Mouse (Mus musculus) hindbrain, embryonic 14.5 days (tissue): ENCODE data around the gene Baiap2. TPM values are rescaled to one million over a fixed set of nuclear protein-coding genes. Genes with fewer than 3 reads are reported as not detected.
A peak's percentile ranks its signal among the peaks of the same experiment; 100 is the strongest.

Source experiments
- ATAC-seq: fragments of 200-750 bp; cut with Nextera tagmentation; 2 replicates; pipeline ENCODE4 v1.8.0; 2017; ENCODE audit warnings: moderate number of reproducible peaks, mild to moderate bottlenecking, moderate TSS enrichment, moderate library complexity; ENCODE audit not compliant: low FRiP score
- DNase-seq: peaks from one replicate; pipeline ENCODE4 v3.0.0-alpha.2; 2015; ENCODE audit warnings: low spot score
- H3K27ac ChIP-seq: fragments of 300-500 bp; sonication (generic); 2 replicates; pipeline ENCODE4 v1.5.1; 2014; ENCODE audit warnings: mild to moderate bottlenecking, moderate library complexity
- H3K27me3 ChIP-seq: fragments of 300-500 bp; sonication (generic); 2 replicates; pipeline ENCODE4 v1.6.1; 2014; ENCODE audit warnings: mild to moderate bottlenecking, low read length, mixed read lengths; ENCODE audit not compliant: control insufficient read depth, insufficient read depth
- H3K36me3 ChIP-seq: fragments of 300-500 bp; sonication (generic); replicated peaks from 2 replicates; pipeline ENCODE4 v1.6.1; 2014; ENCODE audit not compliant: control insufficient read depth, insufficient read depth
- H3K4me1 ChIP-seq: fragments of 300-500 bp; sonication (generic); replicated peaks from 2 replicates; pipeline ENCODE4 v1.6.1; 2014; ENCODE audit warnings: antibody characterized with exemption, low read length, mixed read lengths; ENCODE audit not compliant: control insufficient read depth, insufficient read depth
- H3K4me2 ChIP-seq: fragments of 300-500 bp; sonication (generic); replicated peaks from 2 replicates; pipeline ENCODE4 v1.6.1; 2014; ENCODE audit warnings: mild to moderate bottlenecking, moderate library complexity
- H3K4me3 ChIP-seq: fragments of 300-500 bp; sonication (generic); replicated peaks from 2 replicates; pipeline ENCODE4 v1.5.1; 2014; ENCODE audit warnings: mild to moderate bottlenecking, low read length
- H3K9ac ChIP-seq: fragments of 300-500 bp; sonication (generic); 2 replicates; pipeline ENCODE4 v1.6.1; 2014
- H3K9me3 ChIP-seq: fragments of 300-500 bp; sonication (generic); 2 replicates; pipeline ENCODE4 v1.6.1; 2016; ENCODE audit warnings: low read length; ENCODE audit not compliant: control insufficient read depth
- WGBS: fragments of 180-500 bp; shearing (Covaris S2); extraction: QIAGEN DNeasy Blood & Tissue Kit; methylation state at CpG from one replicate; pipeline ENCODE4 v1.1.7; 2014; 5-methylcytosine and 5-hydroxymethylcytosine counted together
- microRNA counts: library from miRNA; unstranded; fragments of <30 nt; microRNA quantifications from one replicate; lab custom pipeline; 2016
- microRNA-seq: library from miRNA; unstranded; fragments of <30 nt; microRNA quantifications from one replicate; pipeline ENCODE4, GENCODE M21; 2016
- polyA plus RNA-seq: library from polyadenylated mRNA; unstranded; fragments of >200 nt; fragmentation: Nextera tagmentation; extraction: Ambion mirVana; gene quantifications from 2 replicates; pipeline ENCODE4 v1.2.1, GENCODE M21; 2014

Baiap2 gene
- polyA plus RNA-seq, 1 experiment from 2014 or later: 13.7 TPM

DNA sequence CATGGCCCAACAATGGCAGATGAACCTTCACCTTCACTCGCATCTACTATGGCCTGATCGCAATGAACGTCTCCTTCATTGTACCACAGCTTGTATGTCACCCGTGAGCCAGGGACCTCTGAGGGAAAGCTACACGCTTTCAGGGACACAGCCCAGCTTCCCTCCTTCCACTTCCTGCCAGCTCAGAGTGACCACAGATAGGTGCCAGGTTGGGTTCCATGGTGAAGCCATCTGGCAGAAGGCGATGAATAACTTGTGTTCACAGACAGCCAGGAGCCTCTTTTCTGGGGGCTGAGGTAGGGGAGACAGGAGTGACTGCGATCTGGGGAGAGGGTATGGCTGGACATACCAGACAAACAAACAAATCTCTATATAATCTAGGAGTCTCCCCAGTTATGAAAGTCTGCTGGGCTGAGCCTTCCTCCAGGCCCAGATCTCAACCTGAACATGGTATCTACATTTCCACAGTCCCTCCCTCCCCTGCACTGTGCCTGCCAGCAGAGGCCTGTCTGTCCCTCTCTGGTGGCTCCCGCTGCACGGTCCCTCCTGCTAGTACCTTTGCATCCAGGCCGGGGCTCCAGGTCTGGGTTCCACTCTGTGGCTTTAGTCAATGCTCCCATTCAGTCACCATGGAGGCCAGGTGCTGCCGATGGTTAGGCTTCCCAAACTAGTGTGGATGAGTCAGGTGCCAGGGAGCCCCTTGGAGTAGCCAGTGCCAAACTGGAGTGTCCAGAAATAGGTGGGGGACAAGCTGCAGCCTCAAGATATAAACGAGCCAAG is 113.6 kb downstream of the Baiap2 start:
- H3K4me1 ChIP-seq: peaks cover 7% of the 10 kb centered on the region; the same call in 1 of the 2 replicates
- no peak overlapping the region for H3K9ac ChIP-seq
- H3K4me3 ChIP-seq: no peak overlapping the region
- H3K36me3 ChIP-seq: no peaks in the 10 kb centered on the region
- H3K27ac ChIP-seq: no peak overlapping the region
- ATAC-seq (no peak), DNase-seq (no peak)
- no peaks in the 10 kb centered on the region for H3K27me3 ChIP-seq
- H3K9me3 ChIP-seq: no peaks in the 10 kb centered on the region
- WGBS: 82% methylated on average over 12 of the region's 12 CpGs
- no peak overlapping the region for H3K4me2 ChIP-seq

MicroRNAs encoded within 50 kb of the gene (microRNA counts, 519-probe panel; counts per million panel counts)
- microRNA mmu-miR-338-3p (lab: Ali Mortazavi, UCI): 3,833 counts per million, percentile 24 among the panel's probes with 10 or more counts
- microRNA mmu-miR-338-5p (lab: Ali Mortazavi, UCI): not detected

Small RNA genes lying within 50 kb of the gene (microRNA-seq; reads per million reads assigned to microRNA genes)
- gene Mir3065 (not detected), gene Mir338 (not detected)

Other genes with a start within 250 kb of the Baiap2 start
- 91.1 and 95.5 TPM in 2 replicates for gene Chmp6, start 29.3 kb upstream of the Baiap2 start, polyA plus RNA-seq
- gene Aatk, start 104.4 kb downstream of the Baiap2 start, polyA plus RNA-seq: 45.3 and 49.1 TPM in 2 replicates
- gene Cep131, start 144.1 kb downstream of the Baiap2 start, polyA plus RNA-seq: 27.8 and 28.1 TPM in 2 replicates
- 17.7 and 20.1 TPM in 2 replicates for gene Tepsin, start 156.0 kb downstream of the Baiap2 start, polyA plus RNA-seq
- gene Ndufaf8, start 156.2 kb downstream of the Baiap2 start, polyA plus RNA-seq: 47.5 and 62.8 TPM in 2 replicates
- gene Slc38a10, start 208.6 kb downstream of the Baiap2 start, polyA plus RNA-seq: 92.9 and 93.8 TPM in 2 replicates